Mouse (Mus musculus): ENCODE measurements at regions not wholly inside any gene's neighbourhood (a gene's known extent, or its start where the extent isn't known, plus 50 kb on each side); places are given as distances from the start of the nearest gene placed in this dataset.

DNA sequence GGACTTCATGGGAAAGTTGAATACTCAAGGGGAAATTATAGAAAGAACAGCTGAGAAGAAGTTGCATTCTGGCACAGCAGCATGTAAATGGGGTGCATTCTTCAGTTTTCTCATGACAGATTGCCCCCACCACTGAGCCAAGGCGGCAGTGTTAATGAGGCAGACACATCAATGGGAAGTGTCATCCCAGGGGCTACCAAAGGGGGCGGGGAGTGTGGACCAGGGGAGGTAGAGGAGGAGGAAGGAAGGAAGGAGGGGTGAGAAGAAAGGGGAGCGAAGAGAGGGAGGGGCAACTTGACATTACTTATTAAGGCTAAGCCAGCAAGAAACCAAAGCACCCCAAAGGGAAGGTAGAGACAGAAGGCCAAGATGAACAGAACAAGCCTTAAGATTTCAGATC lies 419.4 kb upstream of the Atp11b start:
- ATAC-seq (peak; percentile 66; the same call in 1 of the 2 replicates), DNase-seq (ENCODE audit: low spot score) (peak; percentile 47)
- H3K27ac ChIP-seq: no peak overlapping the region
- 0 out of 2 replicates have a peak, but pooled peaks cover 7% of the 10 kb centered on the region for H3K4me1 ChIP-seq (ENCODE audit: insufficient read depth, low read length)
- H3K36me3 ChIP-seq (ENCODE audit: insufficient read depth, low read length): no peaks in the 10 kb centered on the region
- H3K9me3 ChIP-seq (ENCODE audit: low read length): no peaks in the 10 kb centered on the region
- 15% methylated on average over 3 of the region's 3 CpGs for WGBS
- peak; percentile 48 for TF ChIP-seq CTCF (IDR thresholded peaks at IDR 0.05; ENCODE audit: low read depth)
- no peak overlapping the region for H3K9ac ChIP-seq (replicated peaks; ENCODE audit: low read length)
- no peak overlapping the region for H3K4me2 ChIP-seq (ENCODE audit: low read depth, low read length)
- no peak overlapping the region for H3K4me3 ChIP-seq (ENCODE audit: low read length)
- no peaks in the 10 kb centered on the region for H3K27me3 ChIP-seq (ENCODE audit: insufficient read depth, low read length)

- peak; percentile 60 for DNase-seq (ENCODE audit: low spot score)
Measured at GRCm38 (mm10) chr3:35335837-35336236, 418.1 kb upstream of the Atp11b start.

DNA sequence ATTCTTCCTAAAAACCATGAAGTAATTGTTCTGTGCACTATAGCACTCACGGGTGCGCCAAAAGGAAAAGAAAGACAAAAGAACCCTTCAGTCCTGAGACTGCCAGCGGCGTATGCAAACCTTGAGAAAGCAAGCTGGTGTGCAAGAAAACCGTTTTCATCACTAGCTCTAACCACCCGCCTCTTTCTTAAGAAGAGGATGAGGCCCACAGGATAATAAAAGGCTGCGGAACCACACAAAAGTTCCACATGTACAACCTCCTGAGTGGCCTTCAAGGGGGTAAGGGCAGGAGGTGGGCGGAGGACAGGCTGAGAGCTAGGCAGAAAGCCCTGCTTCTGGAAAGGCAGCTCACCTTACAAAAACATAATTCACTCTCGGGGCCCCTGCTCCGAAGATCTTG lies 413.4 kb upstream of the Atp11b start:
- 3% methylated on average over 10 of the region's 10 CpGs for WGBS
- peak overlapping the region; percentile 28; the same call in 1 of the 2 replicates for H3K9ac ChIP-seq (replicated peaks; ENCODE audit: low read length)
- peak overlapping the region; percentile 70 for H3K4me2 ChIP-seq (ENCODE audit: low read depth, low read length)
- ATAC-seq: peak; percentile 40
- H3K36me3 ChIP-seq (ENCODE audit: insufficient read depth, low read length): no peaks in the 10 kb centered on the region
- no peaks in the 10 kb centered on the region for H3K9me3 ChIP-seq (ENCODE audit: low read length)
- peak overlapping the region; percentile 82 for H3K27ac ChIP-seq
- no peaks in the 10 kb centered on the region for H3K27me3 ChIP-seq (ENCODE audit: insufficient read depth, low read length)
- no peak for DNase-seq (ENCODE audit: low spot score)
- TF ChIP-seq CTCF (IDR thresholded peaks at IDR 0.05; ENCODE audit: low read depth): no peak
- H3K4me3 ChIP-seq (ENCODE audit: low read length): peak overlapping the region; percentile 39
- peaks cover 2% of the 10 kb centered on the region; the same call in 1 of the 2 replicates for H3K4me1 ChIP-seq (ENCODE audit: insufficient read depth, low read length)

More at GRCm38 (mm10) chr3:35335837-35336236, 418.1 kb upstream of the Atp11b start:
- H3K4me1 ChIP-seq (ENCODE audit: insufficient read depth, low read length): 0 out of 2 replicates have a peak, but pooled peaks cover 7% of the 10 kb centered on the region
- TF ChIP-seq CTCF (IDR thresholded peaks at IDR 0.05; ENCODE audit: low read depth): no peak
- WGBS: 29% methylated on average over 5 of the region's 5 CpGs
- no peaks in the 10 kb centered on the region for H3K27me3 ChIP-seq (ENCODE audit: insufficient read depth, low read length)
- no peaks in the 10 kb centered on the region for H3K36me3 ChIP-seq (ENCODE audit: insufficient read depth, low read length)
- H3K9ac ChIP-seq (replicated peaks; ENCODE audit: low read length): no peak overlapping the region
- no peak overlapping the region for H3K4me2 ChIP-seq (ENCODE audit: low read depth, low read length)
- peak overlapping the region; percentile 55; the same call in 1 of the 2 replicates for H3K27ac ChIP-seq
- H3K9me3 ChIP-seq (ENCODE audit: low read length): no peaks in the 10 kb centered on the region
- ATAC-seq: 0 out of 2 replicates have a peak, but pooled peaks have one; percentile 57
- no peak overlapping the region for H3K4me3 ChIP-seq (ENCODE audit: low read length)

- H3K4me3 ChIP-seq (ENCODE audit: low read length): peak overlapping the region; percentile 39
- peak; percentile 97 for ATAC-seq
- peak overlapping the region; percentile 82 for H3K27ac ChIP-seq
- H3K36me3 ChIP-seq (ENCODE audit: insufficient read depth, low read length): no peaks in the 10 kb centered on the region
- no peaks in the 10 kb centered on the region for H3K27me3 ChIP-seq (ENCODE audit: insufficient read depth, low read length)
- peaks cover 2% of the 10 kb centered on the region; the same call in 1 of the 2 replicates for H3K4me1 ChIP-seq (ENCODE audit: insufficient read depth, low read length)
- DNase-seq (ENCODE audit: low spot score): peak; percentile 88
- H3K9me3 ChIP-seq (ENCODE audit: low read length): no peaks in the 10 kb centered on the region
- 5% methylated on average over 22 of the region's 22 CpGs for WGBS
- peak overlapping the region; percentile 28; the same call in 1 of the 2 replicates for H3K9ac ChIP-seq (replicated peaks; ENCODE audit: low read length)
- peak overlapping the region; percentile 70 for H3K4me2 ChIP-seq (ENCODE audit: low read depth, low read length)
- peak; percentile 47 for TF ChIP-seq CTCF (IDR thresholded peaks at IDR 0.05; ENCODE audit: low read depth)
Measured at GRCm38 (mm10) chr3:35340935-35341800, 412.7 kb upstream of the Atp11b start.

- DNase-seq (ENCODE audit: low spot score) (no peak), ATAC-seq (no peak)
- H3K36me3 ChIP-seq (ENCODE audit: insufficient read depth, low read length): no peaks in the 10 kb centered on the region
- no peak for TF ChIP-seq CTCF (IDR thresholded peaks at IDR 0.05; ENCODE audit: low read depth)
- no peak overlapping the region for H3K4me3 ChIP-seq (ENCODE audit: low read length)
- H3K4me2 ChIP-seq (ENCODE audit: low read depth, low read length): peak overlapping the region; percentile 70
- H3K4me1 ChIP-seq (ENCODE audit: insufficient read depth, low read length): peaks cover 2% of the 10 kb centered on the region; the same call in 1 of the 2 replicates
- no peaks in the 10 kb centered on the region for H3K9me3 ChIP-seq (ENCODE audit: low read length)
- 13% methylated on average over 9 of the region's 9 CpGs for WGBS
- H3K27me3 ChIP-seq (ENCODE audit: insufficient read depth, low read length): no peaks in the 10 kb centered on the region
- peak overlapping the region; percentile 82 for H3K27ac ChIP-seq
- H3K9ac ChIP-seq (replicated peaks; ENCODE audit: low read length): no peak overlapping the region; the same call in 1 of the 2 replicates
Measured at GRCm38 (mm10) chr3:35341840-35342239, 412.1 kb upstream of the Atp11b start.

GRCm38 (mm10) chr3:35342584-35342983 lies 411.3 kb upstream of the Atp11b start:
- Histone ChIP-seq H3K36me3 (ENCODE audit: insufficient read depth, low read length) (no peaks in the 10 kb centered on the region), H3K27me3 (ENCODE audit: insufficient read depth, low read length) (no peaks in the 10 kb centered on the region), H3K4me2 (ENCODE audit: low read depth, low read length) (no peak overlapping the region), H3K4me3 (ENCODE audit: low read length) (no peak overlapping the region), H3K27ac (peak overlapping the region; percentile 82; the same call in 1 of the 2 replicates), H3K4me1 (ENCODE audit: insufficient read depth, low read length) (peaks cover 2% of the 10 kb centered on the region; the same call in 1 of the 2 replicates), H3K9me3 (ENCODE audit: low read length) (no peaks in the 10 kb centered on the region), H3K9ac (replicated peaks; ENCODE audit: low read length) (no peak overlapping the region)
- ATAC-seq (no peak), DNase-seq (ENCODE audit: low spot score) (peak; percentile 34)
- 55% methylated on average over 4 of the region's 4 CpGs for WGBS
- no peak for TF ChIP-seq CTCF (IDR thresholded peaks at IDR 0.05; ENCODE audit: low read depth)

Data from hindbrain, postnatal 0 days (tissue).